Mouse (Mus musculus) adrenal gland, adult 8-10 months (tissue): ENCODE results near the gene Slc35f4. TPM values are rescaled to one million over a fixed set of nuclear protein-coding genes. Genes with fewer than 3 reads are reported as not detected.
A peak's percentile ranks its signal among the peaks of the same experiment; 100 is the strongest.
"Not testable (repeated sequence)": the region's sequence is repeated elsewhere in the genome, so short reads cannot be mapped to it uniquely, and the experiment has no call there.

ENCODE experiments used
- DNase-seq: peaks from one replicate; pipeline ENCODE4 v3.0.0; 2022
- total RNA-seq, 4 experiments: library from RNA; stranded (reverse); gene quantifications; 2 replicates each; pipeline ENCODE4 v1.2.4; 2022

The Slc35f4 gene
- total RNA-seq, 4 experiments from 2014 or later = not detected

DNA sequence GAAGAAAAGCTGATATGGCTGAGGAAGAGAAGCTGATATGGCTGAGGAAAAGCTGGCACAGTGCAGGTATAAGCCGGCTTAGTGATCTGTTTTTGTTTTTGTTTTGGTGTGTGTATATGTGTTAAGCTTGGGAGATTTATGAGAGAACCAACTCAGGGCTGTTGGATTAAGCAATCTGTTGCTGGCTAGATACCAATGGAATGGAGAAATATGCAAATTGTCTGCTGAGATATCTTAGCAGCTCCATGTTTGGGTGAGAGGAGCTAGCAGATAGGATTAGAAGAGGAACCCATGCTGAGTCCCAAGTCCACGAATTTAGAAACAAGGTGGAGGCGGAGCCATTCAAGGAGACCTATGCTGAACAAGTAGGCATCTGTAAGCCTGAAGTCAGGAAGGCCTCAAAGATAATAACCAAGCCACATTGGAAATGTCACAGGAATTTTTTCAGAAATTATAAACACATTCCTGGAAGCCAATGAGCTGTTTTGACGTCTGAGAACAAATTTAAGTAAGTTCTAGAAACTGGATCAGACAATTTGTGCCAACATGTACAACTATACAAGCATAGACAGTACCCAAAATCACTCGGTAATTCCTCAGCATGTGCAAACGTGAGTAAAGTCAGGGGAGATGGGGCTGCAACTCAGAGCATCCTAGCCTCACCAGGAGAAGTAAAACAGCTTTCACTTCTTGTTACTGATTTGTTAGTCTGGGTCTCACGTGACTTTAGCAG lies 177.5 kb downstream of the Slc35f4 start:
- no peak for DNase-seq

DNA sequence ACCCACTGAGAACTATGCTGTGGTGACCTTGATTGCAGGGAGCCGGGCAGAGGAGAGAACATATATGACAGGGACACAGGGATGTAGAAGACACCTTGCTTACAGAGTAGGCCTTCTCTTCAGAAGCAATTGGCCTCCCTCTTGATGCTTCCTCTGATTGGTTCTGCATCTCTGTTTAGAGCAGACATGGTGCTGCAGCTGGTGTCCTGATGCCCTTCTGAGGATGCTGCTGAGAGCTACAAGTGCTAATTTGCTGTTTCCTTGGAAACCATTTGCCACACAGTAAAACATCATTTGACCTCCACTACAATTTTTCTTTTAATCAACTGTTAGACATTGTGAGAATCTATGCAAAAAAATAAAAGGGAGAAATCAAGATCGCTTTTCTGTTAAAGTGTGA lies 180.0 kb downstream of the Slc35f4 start:
- DNase-seq = no peak

DNA sequence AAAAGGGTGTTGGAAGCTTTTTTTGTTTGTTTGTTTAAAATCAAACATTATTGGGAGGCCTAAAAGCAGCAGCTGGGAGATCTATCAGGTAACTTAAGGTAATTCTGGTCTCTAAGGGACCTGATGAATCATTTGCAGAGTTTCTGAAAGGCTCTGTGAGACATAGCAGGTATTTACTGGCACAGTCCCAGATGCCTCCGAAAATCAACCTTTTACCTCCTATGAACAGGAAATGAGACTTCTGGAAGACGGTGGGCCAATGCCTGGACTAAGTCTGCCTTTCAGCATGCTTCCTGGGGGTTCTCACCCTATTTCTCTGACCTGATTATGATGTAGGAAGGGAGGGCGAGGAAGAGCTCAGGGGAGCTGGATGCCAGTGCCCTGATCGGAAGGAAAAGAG lies 188.8 kb downstream of the Slc35f4 start:
- DNase-seq = no peak

DNA sequence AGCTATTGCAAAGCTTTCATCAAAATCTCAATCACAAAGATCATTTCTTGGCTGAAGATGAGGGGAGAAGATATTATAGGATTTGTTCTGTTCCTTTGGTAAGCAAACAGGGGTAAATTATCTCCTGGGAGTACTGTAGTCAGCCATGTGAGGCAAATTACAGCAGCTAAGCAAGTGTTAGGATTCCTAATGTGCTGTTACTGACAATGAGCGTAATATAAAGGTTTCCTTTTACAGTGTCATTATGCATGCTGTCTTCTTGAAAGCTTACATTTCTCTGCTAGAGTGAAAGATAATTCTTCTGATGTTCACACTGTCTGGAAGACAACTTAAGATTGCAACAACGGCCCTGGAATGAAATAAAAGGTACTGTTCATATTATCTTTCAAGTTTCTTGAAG lies 192.0 kb downstream of the Slc35f4 start:
- no peak for DNase-seq

DNA sequence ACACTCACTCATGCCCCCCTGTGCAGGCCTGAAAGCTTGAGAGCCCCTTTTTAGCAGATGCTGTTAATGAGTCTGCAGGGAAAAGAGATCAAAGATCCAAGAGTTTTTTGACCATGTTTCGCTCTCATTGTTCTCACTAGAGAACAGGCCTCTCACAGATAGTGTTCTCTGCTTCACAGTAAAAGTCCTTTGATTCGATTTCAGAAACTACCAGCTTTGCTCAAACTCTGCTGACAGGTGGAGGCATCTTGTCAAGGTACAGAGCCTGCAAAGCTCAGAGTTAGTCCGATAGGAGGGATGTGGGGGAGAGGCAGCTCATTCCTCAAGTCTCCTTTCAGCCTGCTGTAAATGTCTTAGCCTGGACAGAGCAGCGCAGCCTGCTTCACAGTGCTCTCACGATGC lies 209.4 kb downstream of the Slc35f4 start:
- no peak for DNase-seq

DNA sequence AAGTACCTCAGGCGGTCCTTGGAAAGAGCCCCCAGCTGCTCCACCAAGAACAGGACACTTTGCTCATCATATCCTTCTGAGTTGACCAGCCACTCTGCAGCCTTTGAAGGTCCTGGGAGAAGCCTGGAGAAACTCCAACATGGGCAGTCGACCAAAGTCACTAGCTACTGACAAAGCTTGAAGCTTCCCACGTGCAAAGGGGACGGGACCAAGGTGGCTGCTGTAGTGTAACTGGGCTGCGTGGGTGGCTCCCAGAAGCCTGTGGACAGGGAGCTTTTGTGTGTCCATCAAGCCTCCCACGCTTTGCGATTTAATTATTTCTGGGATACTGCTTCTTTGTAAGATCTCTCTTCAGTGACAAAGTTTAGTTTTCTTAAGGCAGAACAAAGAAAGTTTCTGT lies 211.9 kb downstream of the Slc35f4 start:
- no peak for DNase-seq

DNA sequence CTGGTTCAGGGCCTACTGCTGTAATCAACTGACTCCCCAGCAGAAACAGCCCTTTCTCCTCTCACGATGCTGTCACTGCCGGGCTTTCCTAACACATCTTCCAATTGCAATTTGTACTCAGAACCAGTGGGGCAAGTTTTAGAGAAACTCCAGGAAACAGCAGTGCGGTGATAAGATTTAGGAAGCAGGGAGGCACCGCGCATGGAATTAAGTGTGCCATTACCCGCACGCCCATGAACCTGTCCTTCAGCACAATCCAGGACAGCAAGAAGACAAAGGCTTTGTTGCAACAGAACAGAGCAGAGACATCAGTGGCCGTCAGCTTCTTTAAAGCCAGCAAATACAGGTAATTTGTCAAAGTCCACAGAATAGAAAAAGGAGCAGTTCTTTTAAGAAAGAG lies 212.5 kb downstream of the Slc35f4 start:
- DNase-seq = no peak

DNA sequence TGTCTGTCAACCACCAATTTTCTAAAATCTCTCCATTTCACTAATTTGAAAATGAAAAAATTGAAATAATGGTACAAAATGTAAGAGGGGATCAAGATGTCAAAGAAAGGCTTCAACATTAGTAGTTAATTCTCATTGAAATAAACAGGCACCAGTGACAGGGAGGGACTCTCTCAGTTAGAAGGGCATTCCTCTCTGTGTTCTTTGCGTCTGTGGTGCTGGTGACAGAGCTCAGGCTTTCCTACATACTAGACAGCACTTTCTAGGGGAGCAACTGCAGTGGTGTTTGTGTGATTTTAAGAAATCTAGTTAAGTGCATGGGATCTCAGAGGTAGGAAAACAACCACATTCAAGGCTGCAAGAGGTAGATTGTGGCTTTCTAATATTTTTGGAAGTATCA lies 214.3 kb downstream of the Slc35f4 start:
- no peak for DNase-seq

DNA sequence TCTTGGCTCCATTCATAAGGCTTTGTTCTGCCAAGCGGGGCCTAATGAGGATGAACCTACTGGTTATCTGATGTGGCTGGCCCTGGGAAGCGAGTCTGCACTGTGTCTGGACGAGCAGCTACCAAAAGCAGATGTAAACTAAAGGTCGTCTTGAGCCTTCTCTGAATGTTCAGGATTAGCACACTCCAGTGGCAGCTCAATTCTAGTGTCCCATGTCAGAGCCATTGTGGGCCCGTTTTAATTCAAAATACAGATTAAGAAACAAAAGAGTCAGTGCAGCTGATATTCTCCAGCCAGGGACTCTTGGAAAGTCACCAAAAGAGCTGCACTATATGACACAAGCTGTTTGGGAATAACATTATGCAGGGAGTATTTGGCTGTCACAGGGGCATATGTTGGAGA lies 214.8 kb downstream of the Slc35f4 start:
- no peak for DNase-seq

DNA sequence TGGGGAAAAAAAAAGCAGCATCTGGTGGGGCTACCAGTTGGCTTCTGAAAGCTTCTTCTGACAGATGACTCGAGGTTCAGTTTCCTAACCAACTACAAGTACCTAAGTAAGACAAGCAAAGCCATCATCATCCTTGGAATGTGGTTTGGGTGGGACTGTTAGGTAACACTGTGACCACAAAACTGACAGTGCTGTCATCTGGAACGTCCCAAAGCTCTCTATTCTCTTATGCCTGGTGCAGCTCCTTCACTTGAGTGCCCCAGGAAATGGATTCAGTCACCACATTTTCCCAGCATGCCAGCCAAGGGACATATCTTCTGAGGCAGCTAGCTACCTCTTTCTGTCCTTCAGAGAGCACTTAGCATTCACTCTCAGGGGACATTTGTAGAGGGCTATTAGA lies 216.2 kb downstream of the Slc35f4 start:
- no peak for DNase-seq

DNA sequence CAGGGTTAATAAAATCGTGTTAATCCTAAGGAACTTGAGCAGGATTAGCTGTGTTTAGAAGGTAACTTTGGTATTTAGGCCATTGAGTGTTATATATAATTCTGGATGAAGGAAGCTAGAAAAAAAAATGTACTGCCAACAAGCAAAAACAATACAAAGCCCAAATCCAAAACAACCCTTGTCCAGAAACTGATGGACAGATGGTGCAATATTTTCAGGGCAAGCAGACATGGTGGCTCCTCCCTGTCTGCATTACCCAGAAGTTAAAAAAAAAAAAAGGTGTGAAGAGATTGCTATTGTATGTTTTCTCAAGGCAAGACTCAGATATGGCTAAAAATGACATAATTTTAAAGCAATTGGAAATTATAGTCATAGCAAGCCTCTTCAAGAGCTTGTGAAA lies 217.3 kb downstream of the Slc35f4 start:
- no peak for DNase-seq

DNA sequence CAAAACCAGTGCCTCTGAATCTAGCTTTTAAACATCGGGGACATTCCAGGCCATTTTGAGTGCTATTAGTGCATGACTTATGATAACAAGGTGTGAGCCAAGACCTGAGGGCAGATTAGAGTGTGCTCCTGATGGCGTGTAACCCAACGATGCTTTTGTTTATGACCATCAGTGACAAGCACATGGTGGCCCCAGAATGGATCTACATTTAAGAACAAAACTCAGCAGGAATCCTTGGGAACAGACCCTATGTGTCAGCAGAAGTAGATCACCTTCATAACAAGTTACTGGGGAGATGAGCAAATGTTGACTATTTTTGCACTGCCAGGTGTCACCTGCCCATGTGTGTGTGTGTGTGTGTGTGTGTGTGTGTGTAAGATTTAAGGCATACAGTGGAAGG lies 218.0 kb downstream of the Slc35f4 start:
- no peak for DNase-seq

DNA sequence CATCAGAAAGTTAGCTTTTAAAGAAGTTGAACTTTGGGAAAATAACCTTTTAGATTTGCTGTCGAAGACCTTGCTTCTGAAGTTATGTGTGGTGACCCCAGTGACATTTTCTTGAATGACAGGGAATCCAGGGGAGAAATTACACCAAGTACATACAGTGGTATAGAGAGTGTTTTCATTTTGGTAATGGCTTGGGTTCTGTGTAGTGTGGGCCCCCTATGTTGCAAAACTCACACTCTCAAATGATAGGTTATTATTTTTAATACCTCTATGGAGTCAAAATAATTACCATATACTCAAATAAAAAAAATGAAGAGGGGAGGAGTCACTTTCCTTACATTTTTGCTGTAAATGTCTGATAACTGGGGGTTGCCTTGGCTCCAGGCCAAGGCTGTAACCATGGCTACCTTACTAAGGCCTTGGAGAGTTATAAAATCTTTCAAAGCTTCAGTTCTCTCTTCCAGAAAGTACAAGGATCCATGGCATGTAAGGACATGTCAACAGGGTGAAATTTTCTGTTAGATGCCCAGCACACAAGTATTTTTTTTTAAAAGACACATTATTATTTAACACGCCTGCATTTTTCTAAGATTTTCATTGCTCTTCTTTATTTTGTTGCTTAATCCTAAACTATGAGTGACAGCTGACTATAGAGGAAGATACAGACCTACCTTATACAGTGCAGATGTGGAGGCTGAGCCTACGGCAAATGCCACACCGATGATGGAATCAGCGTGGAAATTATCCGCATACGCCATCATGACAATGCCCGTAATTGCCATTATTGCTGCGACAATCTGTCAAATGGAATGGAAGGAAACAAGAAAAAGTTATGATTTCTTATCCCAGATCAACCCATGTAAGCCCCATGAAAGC lies 220.1 kb downstream of the Slc35f4 start:
- peak; percentile 4 for DNase-seq

DNA sequence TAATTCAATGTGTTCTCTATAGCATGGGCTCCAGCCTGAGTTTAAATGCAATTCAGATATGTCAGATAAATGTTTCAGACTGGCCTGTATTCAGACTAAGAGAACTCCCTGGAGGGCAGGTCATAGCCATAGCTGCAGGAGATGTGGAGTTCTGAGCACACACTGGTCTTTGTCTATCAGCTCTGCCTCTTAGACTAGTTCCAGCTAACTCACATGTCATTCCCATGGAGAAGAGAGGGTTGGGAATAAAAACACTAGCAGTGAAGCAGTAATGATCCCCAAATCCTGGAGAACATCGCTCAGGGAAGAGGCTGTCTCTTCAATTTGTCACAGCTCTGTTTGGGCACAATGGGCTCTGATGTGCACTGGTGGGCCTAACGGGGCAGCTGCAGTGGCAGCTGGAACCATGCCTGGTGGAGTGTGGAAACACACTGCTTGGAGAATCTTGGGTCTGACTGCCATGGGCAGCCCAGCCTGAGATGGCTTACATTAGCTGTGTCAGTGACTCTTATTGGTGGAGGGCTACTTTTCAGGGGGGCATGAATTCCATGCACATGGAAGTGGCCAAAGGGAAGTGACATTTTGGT lies 223.5 kb downstream of the Slc35f4 start:
- DNase-seq = no peak

DNA sequence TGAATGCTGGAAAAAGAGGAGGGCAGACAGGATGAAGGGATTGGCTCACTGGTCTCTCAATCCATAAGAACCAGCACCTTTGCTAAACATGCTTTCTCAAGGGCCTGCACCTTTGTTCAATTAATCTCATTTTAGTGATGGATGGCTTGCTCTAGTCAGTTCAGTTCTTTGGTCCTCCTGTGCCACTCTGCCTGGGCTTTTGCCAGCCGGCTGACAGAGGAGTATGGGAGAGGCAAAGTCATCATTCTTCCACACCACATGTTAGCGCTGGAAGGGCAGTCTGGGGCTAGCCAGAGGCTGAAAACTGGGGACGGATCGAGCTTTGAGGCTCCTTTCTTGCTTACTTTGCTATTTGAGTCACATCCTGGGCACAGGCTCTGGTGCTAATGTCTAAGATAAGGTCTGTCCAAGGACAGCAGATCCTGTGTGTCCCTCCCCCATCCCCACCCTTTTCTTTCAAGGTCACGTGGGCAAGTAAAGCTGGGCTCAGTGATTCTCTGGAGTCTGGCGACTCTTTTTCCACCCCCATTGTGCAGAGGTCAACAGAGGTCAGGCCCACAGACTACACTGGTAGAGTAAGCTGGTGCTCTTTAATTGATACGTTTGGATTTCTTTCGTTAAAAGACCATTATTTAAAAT lies 224.7 kb downstream of the Slc35f4 start:
- peak; percentile 5 for DNase-seq

DNA sequence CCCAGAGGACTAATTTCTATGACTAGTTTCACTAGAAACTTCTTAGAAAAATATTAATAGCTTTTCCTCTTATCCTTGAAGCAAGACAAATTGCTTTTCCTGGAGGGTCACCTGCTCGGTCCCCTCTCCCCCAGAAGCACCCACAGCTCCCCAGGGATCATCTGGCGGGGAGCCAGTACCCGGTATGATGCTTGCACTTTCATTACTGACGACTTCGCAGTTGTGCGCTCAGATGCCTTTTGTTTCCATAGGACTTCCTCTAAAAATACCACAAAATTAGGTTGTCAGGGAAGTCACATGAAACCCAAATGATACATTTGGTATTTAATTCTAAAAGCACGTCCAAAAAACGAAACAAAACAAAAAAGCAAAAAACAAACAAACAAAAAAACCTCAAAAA lies 225.5 kb downstream of the Slc35f4 start:
- DNase-seq = no peak

DNA sequence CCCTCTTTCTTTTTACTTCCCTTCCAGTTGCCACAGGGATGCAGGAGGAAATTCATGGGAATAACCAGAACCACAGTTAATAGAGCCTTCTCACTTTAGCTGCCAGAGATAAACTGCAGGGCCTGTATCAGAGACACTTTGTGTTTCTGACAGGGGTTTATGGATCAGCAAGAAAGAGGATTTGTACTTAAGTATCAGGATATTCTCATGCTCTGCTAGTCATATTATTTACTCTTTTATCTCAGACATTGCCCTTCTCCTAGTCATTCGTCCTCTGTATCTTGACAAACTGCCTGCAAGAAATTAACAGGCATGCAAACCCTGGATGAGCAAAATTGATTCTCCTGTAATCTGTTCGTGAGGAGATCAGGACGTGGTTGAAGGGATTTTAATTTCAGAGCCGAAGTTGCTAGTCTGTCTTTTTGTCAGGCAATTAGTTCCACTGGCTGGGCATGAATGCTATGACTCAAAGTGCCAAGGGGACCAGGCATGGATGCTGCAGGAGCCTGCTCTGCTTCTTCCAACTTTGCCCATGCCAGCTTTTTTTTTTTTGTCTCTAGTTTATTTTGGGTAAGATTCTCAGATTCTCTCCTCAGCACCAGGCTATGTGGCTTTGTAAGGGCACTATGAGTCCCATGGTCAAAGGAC lies 231.9 kb downstream of the Slc35f4 start:
- DNase-seq = no peak

DNA sequence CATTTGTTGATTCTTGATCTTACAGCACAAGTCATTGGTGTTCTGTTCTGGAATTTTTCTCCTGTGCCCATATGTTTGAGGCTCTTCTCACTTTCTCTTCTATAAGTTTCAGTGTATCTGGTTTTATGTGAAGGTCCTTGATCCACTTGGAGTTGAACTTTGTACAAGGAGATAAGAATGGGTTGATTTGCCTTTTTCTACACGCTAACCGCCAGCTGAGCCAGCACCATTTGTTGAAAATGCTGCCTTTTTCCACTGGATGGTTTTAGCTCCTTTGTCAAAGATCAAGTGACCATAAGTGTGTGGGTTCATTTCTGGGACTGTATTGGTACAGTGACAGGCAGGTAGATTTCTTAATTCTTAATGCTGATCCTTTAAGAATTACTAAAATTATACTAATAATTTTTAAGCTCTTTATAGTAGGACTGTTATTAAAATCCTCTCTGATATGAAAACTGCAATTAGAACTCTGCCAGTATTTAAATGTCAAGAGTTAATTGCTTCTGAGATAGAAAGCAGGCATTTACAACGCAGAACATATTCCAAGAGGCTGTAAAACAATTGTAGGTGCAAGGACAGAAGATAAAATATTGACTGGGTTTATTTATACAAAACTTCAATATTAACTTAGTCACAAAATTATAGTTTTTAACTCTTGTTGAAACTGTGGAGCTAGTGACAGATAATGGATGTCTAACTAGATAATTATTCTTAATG lies 235.7 kb downstream of the Slc35f4 start:
- no peak for DNase-seq

DNA sequence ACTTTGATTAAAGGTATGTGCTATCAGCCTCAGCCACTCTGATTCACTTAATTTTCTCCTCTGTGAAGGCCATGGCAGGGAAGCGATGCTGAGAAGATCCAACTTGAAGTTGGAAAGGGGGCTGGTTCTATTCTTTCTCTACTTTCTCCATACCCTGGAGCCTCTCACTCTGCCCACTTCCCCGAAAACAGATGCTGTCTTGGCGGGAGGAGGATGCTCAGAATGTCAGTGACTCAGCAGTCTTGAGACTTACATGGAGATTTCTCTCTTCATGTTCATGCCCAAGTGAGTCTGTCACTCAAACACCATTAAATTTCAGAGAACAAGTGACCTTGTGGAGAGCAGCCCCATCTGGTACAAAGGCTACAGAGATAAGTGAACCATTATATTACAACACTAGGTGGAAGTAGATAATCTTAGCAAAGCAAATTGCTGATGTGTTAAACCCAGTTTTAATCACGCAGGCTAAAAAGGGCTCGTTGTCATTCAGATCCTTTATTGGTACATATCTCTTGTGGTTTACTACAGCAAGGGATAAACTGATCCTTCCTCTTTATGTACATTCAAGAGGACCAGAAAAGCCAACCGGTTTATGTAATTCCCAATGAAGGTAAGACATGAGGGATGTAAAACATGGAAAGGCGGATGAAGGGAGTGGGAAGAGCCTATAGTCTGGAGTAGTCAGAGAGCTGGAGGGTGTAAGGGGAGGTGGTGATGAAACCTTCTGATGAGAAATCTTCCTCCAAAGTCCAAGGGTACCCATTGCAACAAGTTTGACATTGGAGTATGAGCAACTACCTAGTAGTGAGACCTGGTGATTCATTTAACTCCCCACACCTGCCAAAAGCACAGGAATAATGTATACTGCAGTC lies 241.8 kb downstream of the Slc35f4 start:
- DNase-seq = no peak

DNA sequence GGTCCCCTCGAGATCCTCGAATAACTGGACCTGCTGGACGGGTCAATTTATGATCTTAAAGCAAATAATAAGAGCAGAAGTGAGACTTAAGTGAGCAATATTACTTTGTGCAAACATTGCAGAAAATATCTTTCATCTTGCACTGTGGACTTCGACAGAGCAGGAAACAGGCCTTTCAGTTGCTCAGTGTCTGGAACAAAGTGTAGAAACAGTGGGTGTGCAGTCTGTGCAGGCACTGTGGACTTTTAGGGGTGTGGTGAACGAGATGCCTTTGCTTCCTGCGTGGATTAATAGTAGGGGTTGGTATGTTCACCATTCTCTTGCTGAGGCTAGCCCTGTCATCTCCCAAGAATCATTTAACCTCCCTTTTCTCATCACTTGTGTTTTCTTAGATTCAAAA lies 247.0 kb downstream of the Slc35f4 start:
- DNase-seq = no peak

DNA sequence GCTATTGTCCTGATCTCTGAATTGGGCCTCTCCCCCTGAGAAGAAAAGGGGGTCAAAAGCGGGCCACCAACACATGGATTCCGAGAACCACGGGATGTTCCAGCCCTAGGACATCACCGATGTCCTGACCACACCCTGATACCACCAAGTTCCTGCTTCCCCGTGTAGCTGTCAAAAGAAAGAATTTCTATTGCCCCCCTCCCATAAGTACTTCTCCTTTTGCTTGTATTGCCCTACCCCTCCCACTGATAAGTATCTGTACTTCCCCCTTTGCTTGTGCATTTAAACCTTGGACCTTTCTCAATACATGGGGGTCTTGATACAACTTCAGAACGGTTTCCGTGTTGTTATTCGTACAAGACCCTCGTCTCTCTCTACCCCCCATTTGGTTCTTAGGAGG lies 247.4 kb downstream of the Slc35f4 start:
- not testable (repeated sequence) for DNase-seq
